Mouse (Mus musculus) R1 (cell line): ENCODE measurements around the gene Clec12a.

Source experiments
- DNase-seq: peaks from one replicate; pipeline ENCODE4 v3.0.0-alpha.2; 2018; ENCODE audit warnings: low read depth, low spot score

Clec12a gene

GRCm38 (mm10) chr6:129374937-129375471 lies 32.5 kb downstream of the Clec12a start:
- DNase-seq, result no peak

GRCm38 (mm10) chr6:129380454-129380853 lies 38.0 kb downstream of the Clec12a start:
- DNase-seq, result no peak

- no peak for DNase-seq
These were observed 39.2 kb downstream of the Clec12a start for GRCm38 (mm10) chr6:129381736-129382135.

GRCm38 (mm10) chr6:129383466-129383865 lies 41.0 kb downstream of the Clec12a start:
- no peak for DNase-seq

- DNase-seq, result no peak
These were observed 42.5 kb downstream of the Clec12a start for GRCm38 (mm10) chr6:129385000-129385399.

- no peak for DNase-seq
These were observed 43.3 kb downstream of the Clec12a start, which contains the start of gene Clec12b for GRCm38 (mm10) chr6:129385774-129386173. Clec12b (minus strand) TSS chr6:129385874.

GRCm38 (mm10) chr6:129393087-129393720 lies 50.7 kb downstream of the Clec12a start:
- no peak for DNase-seq

- no peak for DNase-seq
These were observed 51.2 kb downstream of the Clec12a start for GRCm38 (mm10) chr6:129393732-129394131.

- no peak for DNase-seq
These were observed 54.5 kb downstream of the Clec12a start, which contains the start of gene Clec1b for GRCm38 (mm10) chr6:129396997-129397396. Clec1b (plus strand) TSS chr6:129397297.

GRCm38 (mm10) chr6:129399945-129400344 lies 57.5 kb downstream of the Clec12a start:
- DNase-seq, result no peak

GRCm38 (mm10) chr6:129402404-129402803 lies 59.9 kb downstream of the Clec12a start:
- DNase-seq, result no peak

- DNase-seq, result no peak
These were observed 60.9 kb downstream of the Clec12a start for GRCm38 (mm10) chr6:129403391-129403790.

- DNase-seq, result no peak
These were observed 63.5 kb downstream of the Clec12a start for GRCm38 (mm10) chr6:129405999-129406398.

GRCm38 (mm10) chr6:129407324-129407723 lies 64.8 kb downstream of the Clec12a start:
- DNase-seq, result no peak

GRCm38 (mm10) chr6:129408562-129408961 lies 66.1 kb downstream of the Clec12a start, which contains the start of gene Clec9a:
Clec9a (plus strand) TSS chr6:129408862.
- no peak for DNase-seq

GRCm38 (mm10) chr6:129414177-129414576 lies 71.7 kb downstream of the Clec12a start:
- DNase-seq, result no peak
